Mouse (Mus musculus) hindbrain, embryonic 13.5 days (tissue): ENCODE measurements at regions not wholly inside any gene's neighbourhood (a gene's known extent, or its start where the extent isn't known, plus 50 kb on each side); places are given as distances from the start of the nearest gene placed in this dataset.
"Not testable (repeated sequence)": the region's sequence is repeated elsewhere in the genome, so short reads cannot be mapped to it uniquely, and the experiment has no call there.

ENCODE experiments used
- ATAC-seq: fragments of 200-750 bp; cut with Nextera tagmentation; 2 replicates; pipeline ENCODE4 v1.8.0; 2017; ENCODE audit warnings: moderate TSS enrichment; ENCODE audit not compliant: low FRiP score
- H3K27ac ChIP-seq: fragments of 300-500 bp; sonication (generic); 2 replicates; pipeline ENCODE4 v1.5.1; 2015; ENCODE audit warnings: inconsistent platforms, mild to moderate bottlenecking, moderate library complexity
- H3K27me3 ChIP-seq: fragments of 300-500 bp; sonication (generic); 2 replicates; pipeline ENCODE4 v1.6.1; 2015; ENCODE audit warnings: mild to moderate bottlenecking, inconsistent platforms
- H3K36me3 ChIP-seq: fragments of 300-500 bp; sonication (generic); 2 replicates; pipeline ENCODE4 v1.6.1; 2015; ENCODE audit warnings: mild to moderate bottlenecking, inconsistent platforms
- H3K4me1 ChIP-seq: fragments of 300-500 bp; sonication (generic); replicated peaks from 2 replicates; pipeline ENCODE4 v1.6.1; 2015; ENCODE audit warnings: inconsistent platforms
- H3K4me2 ChIP-seq: fragments of 300-500 bp; sonication (generic); 2 replicates; pipeline ENCODE4 v1.6.1; 2015; ENCODE audit warnings: inconsistent platforms, mild to moderate bottlenecking, moderate library complexity
- H3K4me3 ChIP-seq: fragments of 300-500 bp; sonication (generic); 2 replicates; pipeline ENCODE4 v1.5.1; 2015; ENCODE audit warnings: mild to moderate bottlenecking, inconsistent platforms
- H3K9ac ChIP-seq: fragments of 300-500 bp; sonication (generic); 2 replicates; pipeline ENCODE4 v1.6.1; 2015; ENCODE audit warnings: mild to moderate bottlenecking, inconsistent platforms
- H3K9me3 ChIP-seq: fragments of 300-500 bp; sonication (generic); 2 replicates; pipeline ENCODE4 v1.6.1; 2016; ENCODE audit warnings: inconsistent platforms
- WGBS: fragments of 180-500 bp; shearing (Covaris S2); methylation state at CpG from one replicate; pipeline ENCODE4 v1.1.7; 2015; 5-methylcytosine and 5-hydroxymethylcytosine counted together

- not testable (repeated sequence) for H3K27ac ChIP-seq, H3K27me3 ChIP-seq, H3K9me3 ChIP-seq, ATAC-seq, H3K4me2 ChIP-seq, H3K36me3 ChIP-seq, H3K4me3 ChIP-seq, H3K4me1 ChIP-seq, H3K9ac ChIP-seq
- WGBS: 86% methylated on average over 2 of the region's 2 CpGs
Observed at GRCm38 (mm10) chr6:18566934-18567333, 52.3 kb upstream of the Cttnbp2 start.

- ATAC-seq: no peak
Observed at GRCm38 (mm10) chr6:18569221-18569620, 54.6 kb upstream of the Cttnbp2 start.

GRCm38 (mm10) chr6:18578501-18578900 is 63.9 kb upstream of the Cttnbp2 start:
- Histone ChIP-seq H3K9ac (no peak overlapping the region), H3K27ac (no peak overlapping the region), H3K4me2 (no peak overlapping the region), H3K27me3 (no peaks in the 10 kb centered on the region), H3K4me3 (no peak overlapping the region), H3K9me3 (no peaks in the 10 kb centered on the region), H3K36me3 (no peaks in the 10 kb centered on the region), H3K4me1 (0 out of 2 replicates have a peak, but pooled peaks cover 5% of the 10 kb centered on the region)
- no peak for ATAC-seq

More at GRCm38 (mm10) chr6:18569221-18569620, 54.6 kb upstream of the Cttnbp2 start:
- Histone ChIP-seq H3K27me3 (no peaks in the 10 kb centered on the region), H3K4me1 (no peaks in the 10 kb centered on the region), H3K4me2 (no peak overlapping the region), H3K36me3 (no peaks in the 10 kb centered on the region), H3K9ac (no peak overlapping the region), H3K27ac (no peak overlapping the region), H3K9me3 (no peaks in the 10 kb centered on the region), H3K4me3 (no peak overlapping the region)
- WGBS: 75% methylated on average over 2 of the region's 2 CpGs

- H3K9ac ChIP-seq: no peak overlapping the region
Observed at GRCm38 (mm10) chr6:18589436-18589835, 74.8 kb upstream of the Cttnbp2 start.

GRCm38 (mm10) chr6:18596680-18597079 is 82.0 kb upstream of the Cttnbp2 start:
- ATAC-seq: peak; percentile 69

More at GRCm38 (mm10) chr6:18589436-18589835, 74.8 kb upstream of the Cttnbp2 start:
- Histone ChIP-seq H3K9me3 (no peaks in the 10 kb centered on the region), H3K27ac (no peak overlapping the region), H3K27me3 (no peaks in the 10 kb centered on the region), H3K4me1 (no peaks in the 10 kb centered on the region), H3K4me2 (no peak overlapping the region), H3K36me3 (no peaks in the 10 kb centered on the region), H3K4me3 (no peak overlapping the region)
- no peak for ATAC-seq

GRCm38 (mm10) chr6:18599626-18600025 is 85.0 kb upstream of the Cttnbp2 start:
- 71% methylated on average over 4 of the region's 4 CpGs for WGBS
- ATAC-seq: no peak
- H3K27me3 ChIP-seq: no peaks in the 10 kb centered on the region

More at GRCm38 (mm10) chr6:18596680-18597079, 82.0 kb upstream of the Cttnbp2 start:
- WGBS: 49% methylated on average over 5 of the region's 5 CpGs
- H3K9me3 ChIP-seq: no peaks in the 10 kb centered on the region
- no peak overlapping the region for H3K4me3 ChIP-seq
- no peak overlapping the region for H3K4me2 ChIP-seq
- no peaks in the 10 kb centered on the region for H3K36me3 ChIP-seq
- 0 out of 2 replicates have a peak, but pooled peaks cover 5% of the 10 kb centered on the region for H3K4me1 ChIP-seq
- no peak overlapping the region for H3K27ac ChIP-seq
- H3K27me3 ChIP-seq: no peaks in the 10 kb centered on the region
- H3K9ac ChIP-seq: no peak overlapping the region

GRCm38 (mm10) chr6:18601926-18602325 is 87.3 kb upstream of the Cttnbp2 start:
- 73% methylated on average over 7 of the region's 7 CpGs for WGBS
- ATAC-seq: no peak
- no peak overlapping the region for H3K27ac ChIP-seq

More at GRCm38 (mm10) chr6:18599626-18600025, 85.0 kb upstream of the Cttnbp2 start:
- Histone ChIP-seq H3K36me3 (no peaks in the 10 kb centered on the region), H3K4me2 (no peak overlapping the region), H3K4me3 (no peak overlapping the region), H3K9ac (no peak overlapping the region), H3K9me3 (peaks cover 4% of the 10 kb centered on the region; the same call in 1 of the 2 replicates), H3K27ac (no peak overlapping the region), H3K4me1 (0 out of 2 replicates have a peak, but pooled peaks cover 5% of the 10 kb centered on the region)

GRCm38 (mm10) chr6:18621372-18622262 is 107.0 kb upstream of the Cttnbp2 start:
- peak overlapping the region; percentile 60; the same call in 1 of the 2 replicates for H3K27ac ChIP-seq
- H3K4me3 ChIP-seq: no peak overlapping the region
- H3K9me3 ChIP-seq: no peaks in the 10 kb centered on the region
- H3K4me2 ChIP-seq: no peak overlapping the region
- 60% methylated on average over 6 of the region's 6 CpGs for WGBS
- peaks cover 9% of the 10 kb centered on the region for H3K4me1 ChIP-seq
- H3K9ac ChIP-seq: no peak overlapping the region
- no peaks in the 10 kb centered on the region for H3K36me3 ChIP-seq
- no peaks in the 10 kb centered on the region for H3K27me3 ChIP-seq
- ATAC-seq: no peak

More at GRCm38 (mm10) chr6:18601926-18602325, 87.3 kb upstream of the Cttnbp2 start:
- H3K4me2 ChIP-seq: no peak overlapping the region
- no peaks in the 10 kb centered on the region for H3K36me3 ChIP-seq
- H3K27me3 ChIP-seq: no peaks in the 10 kb centered on the region
- H3K9ac ChIP-seq: no peak overlapping the region
- H3K4me3 ChIP-seq: no peak overlapping the region
- H3K4me1 ChIP-seq: 0 out of 2 replicates have a peak, but pooled peaks cover 5% of the 10 kb centered on the region
- peaks cover 4% of the 10 kb centered on the region; the same call in 1 of the 2 replicates for H3K9me3 ChIP-seq

GRCm38 (mm10) chr6:18628591-18628990 is 113.9 kb upstream of the Cttnbp2 start:
- H3K9me3 ChIP-seq: no peaks in the 10 kb centered on the region
- H3K4me1 ChIP-seq: no peaks in the 10 kb centered on the region
- no peak overlapping the region for H3K27ac ChIP-seq
- no peaks in the 10 kb centered on the region for H3K36me3 ChIP-seq
- ATAC-seq: no peak
- WGBS: 70% methylated on average over 1 of the region's 1 CpGs
- H3K27me3 ChIP-seq: no peaks in the 10 kb centered on the region
- no peak overlapping the region for H3K4me3 ChIP-seq
- H3K9ac ChIP-seq: no peak overlapping the region
- H3K4me2 ChIP-seq: no peak overlapping the region

- ATAC-seq: no peak
- Histone ChIP-seq H3K9ac (no peak overlapping the region), H3K4me3 (no peak overlapping the region), H3K4me1 (no peaks in the 10 kb centered on the region), H3K9me3 (no peaks in the 10 kb centered on the region), H3K27ac (no peak overlapping the region), H3K36me3 (no peaks in the 10 kb centered on the region), H3K27me3 (no peaks in the 10 kb centered on the region), H3K4me2 (no peak overlapping the region)
- WGBS: 84% methylated on average over 2 of the region's 2 CpGs
Observed at GRCm38 (mm10) chr6:18633540-18634200, 119.0 kb upstream of the Cttnbp2 start.

- no peaks in the 10 kb centered on the region for H3K9me3 ChIP-seq
- no peak overlapping the region for H3K9ac ChIP-seq
- no peaks in the 10 kb centered on the region for H3K27me3 ChIP-seq
- 13% methylated on average over 3 of the region's 3 CpGs for WGBS
- H3K4me1 ChIP-seq: no peaks in the 10 kb centered on the region
- H3K4me3 ChIP-seq: no peak overlapping the region
- ATAC-seq: peak; percentile 52; the same call in 1 of the 2 replicates
- no peak overlapping the region for H3K4me2 ChIP-seq
- no peaks in the 10 kb centered on the region for H3K36me3 ChIP-seq
- no peak overlapping the region for H3K27ac ChIP-seq
Observed at GRCm38 (mm10) chr6:18639712-18640383, 125.2 kb upstream of the Cttnbp2 start.
